Mouse (Mus musculus) A20 (cell line): ENCODE results near the gene Jazf1.
A peak's percentile ranks its signal among the peaks of the same experiment; 100 is the strongest.

Experiments
- DNase-seq: peaks from one replicate; pipeline ENCODE4 v3.0.0-alpha.2; 2011; ENCODE audit warnings: low read depth, low spot score

Jazf1 gene

DNA sequence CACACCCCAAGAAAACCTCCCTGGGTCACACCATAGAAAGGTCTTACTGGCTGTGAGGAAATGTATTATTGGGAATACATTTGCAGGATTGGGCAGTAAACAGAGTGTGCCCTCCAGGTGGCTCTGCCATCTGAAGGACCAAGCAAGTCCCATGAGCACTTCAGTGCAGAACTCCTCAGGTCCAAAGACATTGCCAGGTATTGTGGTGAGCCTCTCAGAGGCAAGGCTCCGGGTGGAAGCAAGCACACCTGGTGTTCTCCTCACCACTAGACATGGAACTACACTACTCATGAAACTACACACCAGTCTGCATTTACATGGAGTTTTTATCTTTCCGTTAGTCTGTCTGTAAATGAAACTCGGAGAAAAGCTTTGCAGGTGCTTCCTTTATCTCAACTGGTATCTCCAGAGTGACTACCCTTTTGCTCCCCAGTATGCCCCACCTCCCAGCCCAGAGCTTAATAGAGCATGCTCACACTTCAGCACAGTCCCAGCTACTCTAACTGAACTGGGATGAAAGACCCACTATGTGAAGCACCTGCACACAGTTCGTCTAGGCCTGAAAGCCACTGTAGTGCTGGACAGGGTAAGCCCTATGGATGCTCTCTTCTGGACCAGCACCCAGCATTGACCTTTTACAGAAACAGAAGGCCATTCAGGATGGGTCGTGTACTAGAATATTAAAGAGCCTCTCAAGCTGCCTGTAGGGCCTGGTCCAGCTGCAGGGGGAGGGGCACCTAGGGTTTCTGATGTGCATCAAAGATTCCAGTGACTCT, 156.1 kb downstream of the Jazf1 start:
- peak; percentile 74 for DNase-seq

- no peak for DNase-seq
Measured at GRCm38 (mm10) chr6:52906801-52907200, 161.6 kb downstream of the Jazf1 start.

DNA sequence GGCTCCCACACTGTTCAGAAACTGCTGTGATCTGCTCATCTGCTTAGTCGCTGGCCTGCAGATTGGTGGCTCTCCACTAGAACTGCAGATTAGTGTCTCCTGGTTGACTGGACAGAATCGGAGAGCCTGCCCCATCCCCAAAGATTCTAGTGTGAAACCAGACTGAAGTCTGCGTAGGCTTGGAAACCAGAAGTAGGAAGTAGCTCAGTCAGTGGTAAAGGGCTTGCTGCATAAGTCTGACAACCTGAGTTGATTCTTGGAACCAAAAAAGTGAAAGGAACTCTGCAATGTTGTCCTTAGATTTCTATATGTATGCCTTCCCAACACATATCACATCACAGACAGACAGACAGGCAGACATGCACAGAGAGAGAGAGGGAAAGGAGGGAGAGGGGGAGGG, 163.3 kb downstream of the Jazf1 start:
- DNase-seq: peak; percentile 56

DNA sequence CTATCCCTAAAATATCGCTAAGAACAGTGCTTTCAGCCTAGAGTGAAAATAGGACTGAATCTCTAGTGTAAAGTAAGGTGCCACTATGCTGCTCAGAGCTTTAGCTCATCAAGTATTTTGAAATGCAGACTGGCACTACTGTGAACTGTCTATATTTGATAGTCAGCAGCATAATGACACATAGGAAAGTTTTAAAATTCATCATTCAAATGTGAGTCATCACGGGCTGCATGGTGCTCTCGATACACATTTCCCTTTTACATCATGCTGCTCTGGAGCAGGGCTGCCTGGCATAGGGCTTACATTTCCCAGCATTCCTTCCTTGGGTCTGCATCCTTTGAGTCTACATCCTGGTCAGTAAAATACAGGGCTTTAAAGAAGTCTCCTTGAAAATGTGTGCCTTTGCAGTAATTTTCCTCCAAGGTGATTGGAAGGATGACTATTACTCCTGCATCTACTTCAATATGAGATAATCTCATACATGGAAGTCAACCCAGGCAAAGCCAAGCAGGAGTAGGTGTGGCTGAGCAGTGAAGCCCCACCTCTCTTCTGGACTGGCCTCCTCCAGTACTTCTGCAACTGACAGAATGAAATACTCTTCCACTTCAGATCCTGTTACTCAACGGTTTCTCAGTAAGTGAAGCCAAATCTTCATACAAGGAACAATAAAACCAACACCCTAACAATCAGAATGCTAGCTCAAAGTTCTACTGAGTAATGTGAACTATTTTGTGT, 165.0 kb downstream of the Jazf1 start:
- no peak for DNase-seq

DNA sequence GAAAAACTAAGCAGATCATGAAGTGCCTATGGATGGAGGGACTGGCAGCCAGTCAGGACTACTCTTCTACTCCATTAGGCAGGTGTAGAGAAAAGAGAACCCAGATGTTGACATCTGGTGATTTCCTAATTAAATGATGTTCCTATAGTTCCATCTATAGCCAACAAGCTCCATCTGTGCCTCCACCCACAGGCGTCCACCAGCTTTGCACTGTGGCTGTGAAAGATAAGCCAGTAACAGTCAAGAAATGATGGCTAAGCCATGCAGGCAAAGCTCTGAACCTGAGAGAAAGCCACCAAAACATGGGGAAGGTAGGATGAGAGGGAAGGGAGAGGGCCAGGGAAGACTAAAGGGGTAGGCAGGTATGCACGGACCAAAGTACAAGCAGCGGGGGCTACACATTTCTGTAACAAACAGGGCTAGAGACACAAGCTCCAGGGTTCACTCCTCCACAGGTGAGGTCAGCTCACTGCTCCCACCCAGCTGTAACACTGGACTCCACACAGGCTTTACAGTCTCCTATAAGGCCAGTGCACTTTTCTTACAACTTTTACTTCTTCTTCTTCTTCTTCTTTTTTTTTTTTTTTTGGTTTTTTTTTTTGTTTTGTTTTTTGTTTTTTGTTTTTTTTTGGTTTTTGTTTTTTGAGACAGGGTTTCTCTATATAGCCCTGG, 168.7 kb downstream of the Jazf1 start:
- DNase-seq: no peak

DNA sequence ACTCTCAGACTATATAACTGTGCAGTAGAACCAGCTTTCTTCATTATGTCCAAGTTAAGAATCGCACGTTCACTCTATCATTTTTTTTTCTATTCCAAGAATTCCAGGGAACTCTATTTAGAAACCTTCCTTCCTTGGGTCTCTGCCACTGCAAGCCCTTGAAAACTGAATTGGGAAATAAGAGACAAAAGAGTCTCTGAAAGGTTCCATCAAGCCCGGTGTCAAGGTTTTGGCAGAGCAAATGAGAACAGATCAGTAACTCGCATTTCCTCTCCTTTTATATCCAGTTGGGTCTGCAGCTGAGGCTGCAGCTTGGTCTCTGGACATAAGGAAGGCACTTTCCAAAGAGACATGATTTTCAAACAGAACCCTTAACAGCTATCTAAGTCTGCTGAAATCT, 173.4 kb downstream of the Jazf1 start:
- DNase-seq: no peak

GRCm38 (mm10) chr6:52894501-52894823, 174.0 kb downstream of the Jazf1 start:
- DNase-seq: no peak

GRCm38 (mm10) chr6:52893811-52894500, 174.5 kb downstream of the Jazf1 start:
- DNase-seq: no peak

DNA sequence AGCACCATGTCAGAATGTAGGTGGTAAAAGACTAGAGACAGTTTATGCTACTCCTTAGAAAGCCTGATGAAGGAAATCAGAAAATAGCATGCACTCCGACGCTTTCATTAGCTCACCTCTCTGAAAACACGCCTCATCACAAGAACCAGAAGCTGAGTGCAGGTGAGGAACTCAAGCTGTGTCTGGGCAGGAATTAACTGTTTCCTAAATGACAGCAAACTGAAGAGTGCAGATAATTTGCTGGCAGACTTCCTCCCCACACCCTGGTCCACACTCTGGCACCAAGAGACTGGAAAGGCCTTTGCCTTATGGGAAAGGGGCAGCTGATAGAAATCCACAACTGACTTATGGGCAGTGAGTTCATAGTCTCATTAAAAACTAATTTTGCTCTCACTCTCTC, 175.5 kb downstream of the Jazf1 start:
- no peak for DNase-seq

- DNase-seq: no peak
Measured at GRCm38 (mm10) chr6:52887541-52888203, 180.8 kb downstream of the Jazf1 start.

- no peak for DNase-seq
Measured at GRCm38 (mm10) chr6:52883773-52884172, 184.7 kb downstream of the Jazf1 start.

GRCm38 (mm10) chr6:52877176-52877575, 191.3 kb downstream of the Jazf1 start:
- peak; percentile 32 for DNase-seq

DNA sequence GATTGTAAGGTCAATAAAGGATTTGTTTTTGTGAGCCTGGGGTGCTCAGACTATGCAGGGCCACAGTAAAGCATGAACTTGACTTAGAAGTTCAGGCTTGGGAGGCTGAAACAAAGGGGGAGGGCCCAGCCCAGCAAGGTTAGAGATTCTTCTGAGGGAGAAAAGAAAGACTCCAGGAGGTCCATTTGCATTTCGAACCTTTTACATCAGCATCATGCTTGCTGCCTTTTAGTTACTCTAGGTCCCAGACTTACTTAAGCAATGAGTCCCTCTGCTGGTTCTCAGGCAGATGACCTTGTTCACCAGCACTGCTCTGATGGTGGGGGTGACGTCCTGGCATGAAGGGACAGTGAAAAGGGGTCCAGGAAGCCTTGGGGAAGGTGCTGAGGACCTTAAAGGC, 197.1 kb downstream of the Jazf1 start:
- DNase-seq: no peak

GRCm38 (mm10) chr6:52869252-52869651, 199.2 kb downstream of the Jazf1 start:
- no peak for DNase-seq

DNA sequence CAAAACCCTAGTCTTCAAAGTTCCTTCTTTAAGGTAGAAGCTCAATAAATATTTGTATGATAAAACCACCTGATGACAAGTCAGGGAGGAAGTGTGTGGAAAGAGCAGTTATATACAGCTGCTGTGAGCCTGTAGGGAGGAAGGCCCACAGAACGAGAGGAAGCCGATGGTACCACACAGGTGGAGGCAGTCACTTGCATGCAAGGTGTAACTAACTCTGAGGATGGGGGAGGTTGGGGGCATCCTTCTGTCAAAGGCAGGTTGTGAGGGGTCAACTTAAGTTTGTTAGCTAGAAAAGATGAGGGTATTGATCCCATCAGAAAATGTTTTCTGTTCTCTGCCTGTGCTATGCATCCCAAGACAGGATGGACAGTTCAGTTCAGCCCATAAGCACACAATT, 200.1 kb downstream of the Jazf1 start:
- no peak for DNase-seq

DNA sequence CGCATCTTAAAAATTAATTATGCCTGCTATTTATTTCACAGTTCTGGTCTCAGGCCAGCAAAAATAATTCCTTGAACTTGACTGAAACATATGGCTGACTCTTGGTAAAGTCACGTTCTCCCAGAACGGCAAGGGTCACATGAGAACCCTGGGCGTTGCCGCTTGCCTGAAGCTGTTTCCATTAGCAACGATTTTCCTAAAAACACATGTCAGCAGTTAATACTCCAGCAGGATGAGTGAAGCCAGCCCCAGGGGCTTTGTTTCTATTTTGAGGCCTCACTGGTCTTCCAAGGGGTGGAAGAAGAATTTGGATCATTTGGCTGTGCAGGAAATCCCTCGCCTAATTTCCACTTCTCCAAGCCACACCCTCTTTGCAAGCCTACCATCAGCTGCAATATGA, 206.5 kb downstream of the Jazf1 start:
- no peak for DNase-seq

GRCm38 (mm10) chr6:52861186-52861820, 207.1 kb downstream of the Jazf1 start:
- DNase-seq: no peak

GRCm38 (mm10) chr6:52860713-52861112, 207.7 kb downstream of the Jazf1 start:
- no peak for DNase-seq

GRCm38 (mm10) chr6:52858911-52859431, 209.5 kb downstream of the Jazf1 start:
- no peak for DNase-seq

GRCm38 (mm10) chr6:52852404-52853107, 215.9 kb downstream of the Jazf1 start:
- DNase-seq: no peak
